Mouse (Mus musculus): Measurements from ENCODE around the gene Nptn. TPM values are rescaled to one million over a fixed set of nuclear protein-coding genes. Genes with fewer than 3 reads are reported as not detected.
"Not testable (repeated sequence)": the region's sequence is repeated elsewhere in the genome, so short reads cannot be mapped to it uniquely, and the experiment has no call there.

Nptn gene
- total RNA-seq, 2 experiments from 2014 or later = 810 to 816 TPM

- intact Hi-C loops (cut with DNase I) = no loop called here
- DNase-seq (ENCODE audit: extremely low spot score in 1 of 2, low spot score in 2 of 2) = peak in 1 of 2 experiments; percentile 13
These were observed 26.2 kb upstream of the Nptn start for GRCm38 (mm10) chr9:58555685-58556414.

- intact Hi-C loops (cut with DNase I) = no loop called here
- DNase-seq (ENCODE audit: extremely low spot score in 1 of 2, low spot score in 2 of 2) = peak in 1 of 2 experiments; percentile 12
These were observed 25.4 kb upstream of the Nptn start for GRCm38 (mm10) chr9:58556627-58557026.

GRCm38 (mm10) chr9:58557457-58558455 lies 24.3 kb upstream of the Nptn start:
- peak in 1 of 2 experiments; percentile 17 for DNase-seq (ENCODE audit: extremely low spot score in 1 of 2, low spot score in 2 of 2)
- intact Hi-C loops (cut with DNase I) = no loop called here

GRCm38 (mm10) chr9:58560211-58560610 lies 21.8 kb upstream of the Nptn start:
- intact Hi-C loops (cut with DNase I) = no loop called here
- DNase-seq (ENCODE audit: extremely low spot score in 1 of 2, low spot score in 2 of 2) = no peak

GRCm38 (mm10) chr9:58565945-58566344 lies 16.1 kb upstream of the Nptn start:
- DNase-seq (ENCODE audit: extremely low spot score in 1 of 2, low spot score in 2 of 2); intact Hi-C loops (cut with DNase I): not testable (repeated sequence)

GRCm38 (mm10) chr9:58567682-58568081 lies 14.4 kb upstream of the Nptn start:
- no peak for DNase-seq (ENCODE audit: extremely low spot score in 1 of 2, low spot score in 2 of 2)
- intact Hi-C loops (cut with DNase I) = no loop called here

- no peak for DNase-seq (ENCODE audit: extremely low spot score in 1 of 2, low spot score in 2 of 2)
- intact Hi-C loops (cut with DNase I) = no loop called here
These were observed 11.0 kb upstream of the Nptn start for GRCm38 (mm10) chr9:58571001-58571400.

- intact Hi-C loops (cut with DNase I) = no loop called here
- peak; percentile 75 to 90 for DNase-seq (ENCODE audit: extremely low spot score in 1 of 2, low spot score in 2 of 2)
These were observed 3.4 kb upstream of the Nptn start for GRCm38 (mm10) chr9:58578669-58579068.

- intact Hi-C loops (cut with DNase I) = loop anchor here (5.0 kb wide), 2 partner anchors 33 to 67 kb away; no protein-coding TSS in a partner anchor
- not testable (repeated sequence) for DNase-seq (ENCODE audit: extremely low spot score in 1 of 2, low spot score in 2 of 2)
These were observed 1.4 kb upstream of the Nptn start for GRCm38 (mm10) chr9:58580453-58581195.

GRCm38 (mm10) chr9:58581283-58581930 lies 633 bp upstream of the Nptn start:
- intact Hi-C loops (cut with DNase I) = loop anchor here (5.0 kb wide), 2 partner anchors 34 to 66 kb away; no protein-coding TSS in a partner anchor
- DNase-seq (ENCODE audit: extremely low spot score in 1 of 2, low spot score in 2 of 2) = no peak

GRCm38 (mm10) chr9:58582581-58583266 lies 684 bp downstream of the Nptn start:
- peak; percentile 49 to 78 for DNase-seq (ENCODE audit: extremely low spot score in 1 of 2, low spot score in 2 of 2)
- intact Hi-C loops (cut with DNase I) = loop anchor here (5.0 kb wide), 2 partner anchors 35 to 65 kb away; no protein-coding TSS in a partner anchor

GRCm38 (mm10) chr9:58583267-58583641 lies 1.2 kb downstream of the Nptn start:
- intact Hi-C loops (cut with DNase I) = loop anchor here (5.0 kb wide), 2 partner anchors 36 to 64 kb away; no protein-coding TSS in a partner anchor

GRCm38 (mm10) chr9:58584323-58584722 lies 2.3 kb downstream of the Nptn start:
- intact Hi-C loops (cut with DNase I) = loop anchor here (5.0 kb wide), 2 partner anchors 37 to 63 kb away; no protein-coding TSS in a partner anchor
- DNase-seq (ENCODE audit: extremely low spot score in 1 of 2, low spot score in 2 of 2) = no peak

More at GRCm38 (mm10) chr9:58583267-58583641, 1.2 kb downstream of the Nptn start:
- DNase-seq (ENCODE audit: extremely low spot score in 1 of 2, low spot score in 2 of 2) = no peak

- no peak for DNase-seq (ENCODE audit: extremely low spot score in 1 of 2, low spot score in 2 of 2)
- intact Hi-C loops (cut with DNase I) = no loop called here
These were observed 6.6 kb downstream of the Nptn start for GRCm38 (mm10) chr9:58588657-58589056.

- no peak for DNase-seq (ENCODE audit: extremely low spot score in 1 of 2, low spot score in 2 of 2)
- intact Hi-C loops (cut with DNase I) = no loop called here
These were observed 13.3 kb downstream of the Nptn start for GRCm38 (mm10) chr9:58595313-58595712.

GRCm38 (mm10) chr9:58613790-58614189 lies 31.8 kb downstream of the Nptn start:
- DNase-seq (ENCODE audit: extremely low spot score in 1 of 2, low spot score in 2 of 2) = no peak
- intact Hi-C loops (cut with DNase I) = no loop called here

- no peak for DNase-seq (ENCODE audit: extremely low spot score in 1 of 2, low spot score in 2 of 2)
- intact Hi-C loops (cut with DNase I) = no loop called here
These were observed 33.3 kb downstream of the Nptn start for GRCm38 (mm10) chr9:58615064-58615938.

All from left cerebral cortex, postnatal 10 days (tissue).